Mouse (Mus musculus): ENCODE results near the gene Tbce. TPM values are rescaled to one million over a fixed set of nuclear protein-coding genes. Genes with fewer than 3 reads are reported as not detected.
A peak's percentile ranks its signal among the peaks of the same experiment; 100 is the strongest.

Gene Tbce
- polyA plus RNA-seq, 1 experiment from 2014 or later, result 22.1 TPM

DNA sequence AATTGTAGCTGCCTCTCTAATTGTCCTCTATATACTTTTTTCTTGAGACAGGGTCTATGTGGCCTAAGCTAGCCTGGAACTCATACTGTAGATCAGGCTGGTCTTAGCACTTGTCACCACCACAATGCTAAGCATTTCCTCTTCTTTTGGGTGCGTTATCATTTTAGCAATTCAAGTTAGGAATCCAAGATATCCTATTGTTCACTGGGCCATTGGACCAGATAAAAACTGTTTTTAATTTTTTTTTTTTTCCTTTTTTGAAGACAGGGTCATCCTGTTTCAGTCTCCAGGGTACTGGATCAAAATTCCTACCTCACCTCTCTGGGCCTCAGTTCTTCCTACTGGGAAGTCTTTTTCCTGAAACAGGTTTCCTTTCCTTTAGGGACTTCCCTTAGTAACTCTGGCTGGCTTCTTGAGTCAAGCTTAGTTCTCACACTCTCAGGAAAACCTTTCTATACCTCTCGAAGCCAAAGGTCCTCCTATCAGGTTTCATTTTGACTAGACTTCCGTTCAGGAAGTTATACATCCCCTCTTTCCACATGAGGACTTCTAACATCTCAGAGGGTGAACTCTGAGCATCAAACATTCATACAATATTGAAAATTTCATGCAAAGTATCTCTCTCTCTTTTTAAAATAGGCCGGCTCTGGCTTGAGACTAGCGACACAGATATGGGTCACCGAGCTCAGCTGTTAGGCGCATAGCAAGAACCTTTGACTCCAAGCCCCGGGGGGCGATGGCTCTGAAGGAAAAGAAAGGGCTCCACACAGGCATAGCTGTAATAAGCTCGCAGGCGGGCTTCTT lies 23.0 kb upstream of the Tbce start:
- 4% methylated on average over 11 of the region's 11 CpGs for WGBS (ENCODE audit: insufficient replicate concordance)
- peak overlapping the region; percentile 80 for H3K9ac ChIP-seq (replicated peaks)
- ATAC-seq (no peak), DNase-seq (no peak)
- no peaks in the 10 kb centered on the region for H3K27me3 ChIP-seq (ENCODE audit: insufficient read depth, low read length)
- no peak for TF ChIP-seq EP300 (IDR thresholded peaks at IDR 0.05; ENCODE audit: low read depth)
- TF ChIP-seq CTCF (IDR thresholded peaks at IDR 0.05; ENCODE audit: low read depth), result no peak
- peak overlapping the region; percentile 95 for H3K27ac ChIP-seq (ENCODE audit: low read depth)
- peak overlapping the region; percentile 95 for H3K4me3 ChIP-seq (ENCODE audit: low read depth, low read length)
- peak overlapping the region; percentile 72 for H3K4me2 ChIP-seq (ENCODE audit: low read depth, low read length)
- peaks cover 4% of the 10 kb centered on the region; the same call in 1 of the 2 replicates for H3K36me3 ChIP-seq (replicated peaks; ENCODE audit: insufficient read depth, low read length)
- no peaks in the 10 kb centered on the region for H3K9me3 ChIP-seq (ENCODE audit: low read length)
- peaks cover 13% of the 10 kb centered on the region for H3K4me1 ChIP-seq (ENCODE audit: insufficient read depth)

DNA sequence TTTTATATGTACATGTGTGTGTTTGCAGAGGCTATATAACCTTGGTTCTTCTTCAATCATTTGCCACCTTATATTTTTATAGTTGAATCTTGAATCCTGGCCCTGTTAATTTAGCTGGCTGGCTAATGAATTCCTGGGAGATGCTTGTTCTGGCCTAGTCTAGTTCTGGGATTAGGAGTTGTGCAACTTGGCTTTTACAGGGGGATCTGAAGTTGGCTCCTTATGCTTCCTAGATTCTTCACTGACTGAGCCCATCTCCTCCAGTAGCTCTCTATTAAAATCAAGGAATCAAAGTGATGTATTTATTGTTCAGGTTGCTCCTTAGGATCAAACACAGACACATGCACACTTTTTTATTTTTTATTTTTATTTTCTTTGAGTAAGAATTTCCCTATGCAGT lies 20.1 kb upstream of the Tbce start:
- Histone ChIP-seq H3K4me3 (ENCODE audit: low read depth, low read length) (no peak overlapping the region), H3K27me3 (ENCODE audit: insufficient read depth, low read length) (no peaks in the 10 kb centered on the region), H3K27ac (ENCODE audit: low read depth) (no peak overlapping the region), H3K9ac (replicated peaks) (no peak overlapping the region), H3K9me3 (ENCODE audit: low read length) (no peaks in the 10 kb centered on the region), H3K4me2 (ENCODE audit: low read depth, low read length) (no peak overlapping the region), H3K4me1 (ENCODE audit: insufficient read depth) (peaks cover 13% of the 10 kb centered on the region), H3K36me3 (replicated peaks; ENCODE audit: insufficient read depth, low read length) (peaks cover 19% of the 10 kb centered on the region)
- ATAC-seq, result no peak
- DNase-seq, result no peak
- TF ChIP-seq CTCF (IDR thresholded peaks at IDR 0.05; ENCODE audit: low read depth) (no peak), EP300 (IDR thresholded peaks at IDR 0.05; ENCODE audit: low read depth) (no peak)

DNA sequence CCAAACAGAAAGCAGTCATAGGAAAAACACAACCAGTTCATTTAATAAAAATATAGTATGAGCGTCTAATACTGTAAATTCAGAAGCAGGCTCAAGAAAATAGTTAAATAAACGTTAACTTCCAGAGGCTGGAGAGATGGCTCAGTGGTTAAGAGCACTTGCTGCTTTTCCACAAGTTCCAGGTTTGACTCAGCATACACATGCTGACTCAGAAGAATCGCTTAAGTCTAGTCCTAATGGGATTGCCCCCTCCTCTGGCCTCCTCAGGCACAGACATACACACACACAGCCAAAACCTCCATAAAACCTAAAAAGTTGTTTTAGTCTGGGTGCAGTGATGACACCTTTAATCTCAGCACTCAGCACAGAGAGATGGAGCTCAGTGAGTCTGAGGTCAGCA lies 17.4 kb upstream of the Tbce start:
- Histone ChIP-seq H3K27ac (ENCODE audit: low read depth) (no peak overlapping the region), H3K4me1 (ENCODE audit: insufficient read depth) (peaks cover 10% of the 10 kb centered on the region), H3K4me2 (ENCODE audit: low read depth, low read length) (no peak overlapping the region), H3K4me3 (ENCODE audit: low read depth, low read length) (no peak overlapping the region), H3K27me3 (ENCODE audit: insufficient read depth, low read length) (no peaks in the 10 kb centered on the region), H3K9ac (replicated peaks) (no peak overlapping the region), H3K36me3 (replicated peaks; ENCODE audit: insufficient read depth, low read length) (peaks cover 27% of the 10 kb centered on the region), H3K9me3 (ENCODE audit: low read length) (no peaks in the 10 kb centered on the region)
- ATAC-seq (no peak), DNase-seq (no peak)
- TF ChIP-seq EP300 (IDR thresholded peaks at IDR 0.05; ENCODE audit: low read depth) (no peak), CTCF (IDR thresholded peaks at IDR 0.05; ENCODE audit: low read depth) (no peak)
- WGBS (ENCODE audit: insufficient replicate concordance), result 89% methylated on average over 3 of the region's 3 CpGs

DNA sequence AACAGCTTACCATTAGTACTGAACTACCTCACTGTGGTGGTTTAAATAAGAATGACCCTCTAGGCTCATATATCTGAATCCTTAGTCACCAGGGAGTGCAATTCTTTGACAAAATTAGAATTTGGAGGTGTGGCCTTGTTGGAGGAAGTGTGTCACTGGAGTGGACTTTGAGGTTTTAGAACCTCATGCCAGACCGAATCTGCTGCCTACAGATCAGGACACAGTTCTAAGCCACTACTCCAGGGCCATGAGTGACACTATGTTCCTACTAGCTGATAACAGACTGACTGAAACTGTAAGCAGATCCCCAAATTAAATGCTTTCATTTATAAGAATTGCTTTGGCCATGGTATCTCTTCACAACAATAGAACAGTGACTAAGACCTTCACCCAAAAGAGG lies 10.4 kb upstream of the Tbce start:
- peaks cover 15% of the 10 kb centered on the region for H3K36me3 ChIP-seq (replicated peaks; ENCODE audit: insufficient read depth, low read length)
- H3K9me3 ChIP-seq (ENCODE audit: low read length), result no peaks in the 10 kb centered on the region
- TF ChIP-seq EP300 (IDR thresholded peaks at IDR 0.05; ENCODE audit: low read depth) (no peak), CTCF (IDR thresholded peaks at IDR 0.05; ENCODE audit: low read depth) (no peak)
- DNase-seq, result no peak
- H3K9ac ChIP-seq (replicated peaks), result no peak overlapping the region
- no peaks in the 10 kb centered on the region for H3K4me1 ChIP-seq (ENCODE audit: insufficient read depth)
- 63% methylated on average over 1 of the region's 1 CpGs for WGBS (ENCODE audit: insufficient replicate concordance)
- H3K4me2 ChIP-seq (ENCODE audit: low read depth, low read length), result no peak overlapping the region
- H3K27me3 ChIP-seq (ENCODE audit: insufficient read depth, low read length), result no peaks in the 10 kb centered on the region
- no peak overlapping the region for H3K4me3 ChIP-seq (ENCODE audit: low read depth, low read length)
- no peak for ATAC-seq
- H3K27ac ChIP-seq (ENCODE audit: low read depth), result no peak overlapping the region

DNA sequence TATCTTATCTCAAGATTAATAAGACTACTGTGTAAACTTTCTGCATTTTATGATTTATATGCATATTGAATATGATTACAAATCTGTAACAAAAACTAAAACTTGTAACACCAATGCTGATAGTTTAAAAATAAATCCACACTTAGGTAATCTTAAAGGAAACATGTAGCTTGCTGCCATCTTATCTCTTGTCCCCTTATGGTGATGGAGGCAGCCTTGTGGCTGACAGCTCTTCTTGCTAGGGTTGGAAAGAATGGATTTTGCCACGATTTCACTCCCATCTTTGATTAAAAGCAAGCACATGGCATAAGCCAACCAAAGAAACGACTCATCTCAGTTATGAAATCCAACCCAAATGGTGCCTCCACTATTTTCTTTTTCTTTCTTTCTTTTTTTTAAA lies 5.1 kb upstream of the Tbce start:
- 47% methylated on average over 2 of the region's 2 CpGs for WGBS (ENCODE audit: insufficient replicate concordance)
- Histone ChIP-seq H3K4me2 (ENCODE audit: low read depth, low read length) (no peak overlapping the region), H3K4me1 (ENCODE audit: insufficient read depth) (peaks cover 4% of the 10 kb centered on the region; the same call in 1 of the 2 replicates), H3K27me3 (ENCODE audit: insufficient read depth, low read length) (no peaks in the 10 kb centered on the region), H3K36me3 (replicated peaks; ENCODE audit: insufficient read depth, low read length) (peaks cover 7% of the 10 kb centered on the region), H3K9ac (replicated peaks) (no peak overlapping the region), H3K4me3 (ENCODE audit: low read depth, low read length) (no peak overlapping the region), H3K9me3 (ENCODE audit: low read length) (no peaks in the 10 kb centered on the region), H3K27ac (ENCODE audit: low read depth) (no peak overlapping the region)
- TF ChIP-seq CTCF (IDR thresholded peaks at IDR 0.05; ENCODE audit: low read depth) (no peak), EP300 (IDR thresholded peaks at IDR 0.05; ENCODE audit: low read depth) (0 out of 2 replicates have a peak, but pooled peaks have one; percentile 24)
- ATAC-seq, result no peak
- no peak for DNase-seq

DNA sequence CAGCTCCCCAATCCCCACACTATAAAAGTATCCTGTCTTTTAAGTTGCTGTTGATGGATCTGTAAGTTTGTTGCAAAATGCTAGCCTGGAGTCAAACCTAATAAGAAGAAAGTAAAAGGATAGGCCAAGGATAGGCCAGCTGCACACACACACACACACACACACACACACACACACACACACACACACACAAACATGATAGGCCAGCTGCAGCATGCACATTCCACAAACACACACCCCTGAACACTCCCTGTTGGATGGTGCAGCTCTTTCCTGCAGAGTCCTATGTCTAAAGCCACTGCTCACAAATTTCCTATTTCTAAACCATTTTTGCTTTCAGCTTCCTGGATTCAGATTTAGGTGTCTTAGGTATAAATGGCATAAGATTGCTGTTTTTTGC lies 4.4 kb upstream of the Tbce start:
- DNase-seq (no peak), ATAC-seq (no peak)
- Histone ChIP-seq H3K9me3 (ENCODE audit: low read length) (no peaks in the 10 kb centered on the region), H3K9ac (replicated peaks) (no peak overlapping the region), H3K4me3 (ENCODE audit: low read depth, low read length) (no peak overlapping the region), H3K36me3 (replicated peaks; ENCODE audit: insufficient read depth, low read length) (peaks cover 2% of the 10 kb centered on the region), H3K27me3 (ENCODE audit: insufficient read depth, low read length) (no peaks in the 10 kb centered on the region), H3K27ac (ENCODE audit: low read depth) (no peak overlapping the region), H3K4me2 (ENCODE audit: low read depth, low read length) (no peak overlapping the region), H3K4me1 (ENCODE audit: insufficient read depth) (peaks cover 6% of the 10 kb centered on the region)
- no peak for TF ChIP-seq CTCF (IDR thresholded peaks at IDR 0.05; ENCODE audit: low read depth)
- TF ChIP-seq EP300 (IDR thresholded peaks at IDR 0.05; ENCODE audit: low read depth), result no peak
